Mouse (Mus musculus): ENCODE measurements around the gene Cdc20b. TPM values are rescaled to one million over a fixed set of nuclear protein-coding genes. Genes with fewer than 3 reads are reported as not detected.
"Not testable (repeated sequence)": the region's sequence is repeated elsewhere in the genome, so short reads cannot be mapped to it uniquely, and the experiment has no call there.

The Cdc20b gene
- polyA plus RNA-seq, 1 experiment = 0.47 TPM

DNA sequence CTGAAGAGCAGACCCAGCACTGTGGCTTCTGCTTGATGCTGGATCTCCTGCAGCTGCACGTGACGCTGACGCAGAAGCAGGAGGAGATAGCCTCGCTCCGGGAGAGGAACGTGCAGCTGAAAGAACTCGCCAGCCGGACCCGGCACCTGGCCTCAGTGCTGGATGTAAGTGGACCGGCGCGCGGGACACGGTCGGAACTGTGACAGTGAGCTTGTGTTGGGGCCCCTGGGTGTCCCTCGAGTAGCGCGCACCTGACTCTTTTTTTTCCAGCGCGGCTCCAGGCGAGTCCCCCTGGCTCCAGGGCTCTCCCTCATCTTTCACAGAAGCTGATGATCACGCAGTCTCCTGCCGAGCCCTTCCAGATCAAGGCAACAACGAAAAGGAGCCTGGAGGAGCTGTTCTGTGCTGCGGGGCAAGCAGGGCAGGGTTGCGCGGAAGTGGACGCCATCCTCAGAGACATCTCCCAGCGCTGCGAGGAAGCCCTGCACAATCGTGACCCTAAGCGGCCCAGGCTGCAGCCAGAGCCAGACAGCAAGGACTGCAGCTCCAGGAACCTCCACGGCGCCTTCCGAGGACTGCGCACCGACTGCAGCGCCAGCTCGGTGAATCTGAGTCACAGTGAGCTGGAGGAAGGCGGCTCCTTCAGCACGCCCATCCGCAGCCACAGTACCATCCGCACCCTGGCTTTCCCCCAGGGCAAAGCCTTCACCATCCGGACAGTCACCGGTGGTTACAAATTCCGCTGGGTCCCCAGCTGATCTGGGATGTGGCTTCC is 36.3 kb upstream of the Cdc20b start:
- 1% methylated on average over 46 of the region's 46 CpGs for WGBS

GRCm38 (mm10) chr13:113000090-113000489 is 34.8 kb upstream of the Cdc20b start:
- WGBS = 64% methylated on average over 3 of the region's 3 CpGs
- no peak overlapping the region for H3K4me3 ChIP-seq (ENCODE audit: control insufficient read depth, insufficient read depth, low read length)
- TF ChIP-seq POLR2A (IDR thresholded peaks at IDR 0.05; ENCODE audit: control insufficient read depth, extremely low read depth, insufficient read depth, low read length, poor library complexity) = no peak
- H3K27me3 ChIP-seq (ENCODE audit: control insufficient read depth, insufficient read depth, low read length) = no peaks in the 10 kb centered on the region; the same call in 1 of the 2 replicates
- no peak overlapping the region for H3K27ac ChIP-seq (ENCODE audit: control insufficient read depth, insufficient read depth, low read length)
- H3K36me3 ChIP-seq (ENCODE audit: control insufficient read depth, insufficient read depth, low read length) = no peaks in the 10 kb centered on the region
- DNase-seq = no peak
- H3K4me1 ChIP-seq (replicated peaks; ENCODE audit: control insufficient read depth, insufficient read depth, low read length) = peaks cover 9% of the 10 kb centered on the region; the same call in 1 of the 2 replicates

More for the DNA sequence above, 36.3 kb upstream of the Cdc20b start:
- H3K4me3 ChIP-seq (ENCODE audit: control insufficient read depth, insufficient read depth, low read length) = peak overlapping the region; percentile 23
- no peaks in the 10 kb centered on the region for H3K36me3 ChIP-seq (ENCODE audit: control insufficient read depth, insufficient read depth, low read length)
- peaks cover 15% of the 10 kb centered on the region for H3K4me1 ChIP-seq (replicated peaks; ENCODE audit: control insufficient read depth, insufficient read depth, low read length)
- DNase-seq = no peak
- no peak overlapping the region for H3K27ac ChIP-seq (ENCODE audit: control insufficient read depth, insufficient read depth, low read length)
- peaks cover 5% of the 10 kb centered on the region; the same call in 1 of the 2 replicates for H3K27me3 ChIP-seq (ENCODE audit: control insufficient read depth, insufficient read depth, low read length)
- TF ChIP-seq POLR2A (IDR thresholded peaks at IDR 0.05; ENCODE audit: control insufficient read depth, extremely low read depth, insufficient read depth, low read length, poor library complexity) (no peak), CTCF (IDR thresholded peaks at IDR 0.05; ENCODE audit: borderline replicate concordance, control insufficient read depth, extremely low read depth, insufficient read depth, low read length, poor library complexity) (no peak)

GRCm38 (mm10) chr13:113000576-113001318 is 34.2 kb upstream of the Cdc20b start:
- Histone ChIP-seq H3K27me3 (ENCODE audit: control insufficient read depth, insufficient read depth, low read length) (no peaks in the 10 kb centered on the region; the same call in 1 of the 2 replicates), H3K27ac (ENCODE audit: control insufficient read depth, insufficient read depth, low read length) (no peak overlapping the region), H3K4me3 (ENCODE audit: control insufficient read depth, insufficient read depth, low read length) (no peak overlapping the region), H3K36me3 (ENCODE audit: control insufficient read depth, insufficient read depth, low read length) (no peaks in the 10 kb centered on the region), H3K4me1 (replicated peaks; ENCODE audit: control insufficient read depth, insufficient read depth, low read length) (peaks cover 9% of the 10 kb centered on the region; the same call in 1 of the 2 replicates)
- 52% methylated on average over 9 of the region's 9 CpGs for WGBS
- DNase-seq = no peak
- TF ChIP-seq POLR2A (IDR thresholded peaks at IDR 0.05; ENCODE audit: control insufficient read depth, extremely low read depth, insufficient read depth, low read length, poor library complexity) (no peak), CTCF (IDR thresholded peaks at IDR 0.05; ENCODE audit: borderline replicate concordance, control insufficient read depth, extremely low read depth, insufficient read depth, low read length, poor library complexity) (no peak)

DNA sequence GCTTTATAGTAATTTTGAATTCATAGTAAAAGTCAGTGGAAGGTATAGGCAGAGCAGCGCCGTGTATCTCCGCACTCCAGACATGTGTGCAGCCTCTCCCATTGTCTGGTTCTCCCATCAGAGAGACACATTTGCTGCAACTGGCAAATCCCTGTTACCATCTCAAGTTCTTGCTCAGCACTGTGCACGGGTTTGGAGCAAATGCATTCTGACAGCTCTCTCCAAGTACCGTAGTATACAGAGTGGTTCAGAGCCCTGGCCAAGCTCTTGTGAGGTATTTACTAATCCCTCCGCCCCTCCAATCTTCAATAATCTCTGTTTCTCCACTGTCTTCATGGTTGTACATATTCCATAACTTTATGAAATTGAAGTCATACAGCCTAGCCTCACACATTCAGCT is 22.2 kb upstream of the Cdc20b start:
- no peak overlapping the region for H3K4me3 ChIP-seq (ENCODE audit: control insufficient read depth, insufficient read depth, low read length)
- H3K36me3 ChIP-seq (ENCODE audit: control insufficient read depth, insufficient read depth, low read length) = no peaks in the 10 kb centered on the region
- H3K27ac ChIP-seq (ENCODE audit: control insufficient read depth, insufficient read depth, low read length) = no peak overlapping the region
- H3K4me1 ChIP-seq (replicated peaks; ENCODE audit: control insufficient read depth, insufficient read depth, low read length) = peaks cover 6% of the 10 kb centered on the region
- H3K27me3 ChIP-seq (ENCODE audit: control insufficient read depth, insufficient read depth, low read length) = no peaks in the 10 kb centered on the region
- DNase-seq = no peak
- no peak for TF ChIP-seq CTCF (IDR thresholded peaks at IDR 0.05; ENCODE audit: borderline replicate concordance, control insufficient read depth, extremely low read depth, insufficient read depth, low read length, poor library complexity)
- no peak for TF ChIP-seq POLR2A (IDR thresholded peaks at IDR 0.05; ENCODE audit: control insufficient read depth, extremely low read depth, insufficient read depth, low read length, poor library complexity)
- 80% methylated on average over 6 of the region's 6 CpGs for WGBS

DNA sequence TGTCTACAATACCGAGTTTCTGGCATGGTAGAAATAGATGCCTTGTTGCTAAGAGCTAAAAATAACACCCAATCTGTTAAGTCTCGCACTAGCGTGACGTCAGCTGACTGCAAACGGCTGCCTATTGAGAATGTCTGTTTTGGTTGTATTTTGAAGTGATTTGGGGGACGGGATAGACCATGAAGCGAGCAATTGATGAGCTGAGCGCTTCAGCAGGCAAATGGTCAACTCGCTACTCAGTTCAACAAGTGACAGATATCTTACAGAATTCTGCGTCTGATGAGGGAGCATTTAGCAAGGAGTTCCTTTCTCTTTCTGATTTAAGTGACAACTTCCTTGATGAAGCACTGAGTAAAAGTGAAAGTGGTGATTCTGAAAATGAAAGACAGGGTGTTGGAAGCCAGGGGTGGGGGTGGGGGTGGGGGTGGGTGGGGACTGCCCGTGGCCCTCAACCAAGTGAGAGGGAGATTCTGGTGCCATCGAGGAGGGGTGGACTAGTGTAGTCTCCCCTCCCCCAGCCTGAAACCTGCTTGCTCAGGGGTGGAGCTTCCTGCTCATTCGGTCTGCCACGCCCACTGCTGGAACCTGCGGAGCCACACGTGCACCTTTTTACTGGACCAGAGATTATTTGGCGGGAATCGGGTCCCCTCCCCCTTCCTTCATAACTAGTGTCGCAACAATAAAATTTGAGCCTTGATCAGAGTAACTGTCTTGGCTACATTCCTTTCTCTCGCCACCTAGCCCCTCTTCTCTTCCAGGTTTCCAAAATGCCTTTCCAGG is 21.5 kb upstream of the Cdc20b start:
- not testable (repeated sequence) for H3K27me3 ChIP-seq (ENCODE audit: control insufficient read depth, insufficient read depth, low read length); H3K4me1 ChIP-seq (replicated peaks; ENCODE audit: control insufficient read depth, insufficient read depth, low read length); H3K36me3 ChIP-seq (ENCODE audit: control insufficient read depth, insufficient read depth, low read length); DNase-seq
- WGBS = 6% methylated on average over 20 of the region's 20 CpGs
- Histone ChIP-seq H3K27ac (ENCODE audit: control insufficient read depth, insufficient read depth, low read length) (peak overlapping the region; percentile 29; the same call in 1 of the 2 replicates), H3K4me3 (ENCODE audit: control insufficient read depth, insufficient read depth, low read length) (peak overlapping the region; percentile 43)

- H3K27me3 ChIP-seq (ENCODE audit: control insufficient read depth, insufficient read depth, low read length) = no peaks in the 10 kb centered on the region
- no peak overlapping the region for H3K4me3 ChIP-seq (ENCODE audit: control insufficient read depth, insufficient read depth, low read length)
- no peak overlapping the region for H3K27ac ChIP-seq (ENCODE audit: control insufficient read depth, insufficient read depth, low read length)
- 97% methylated on average over 2 of the region's 2 CpGs for WGBS
- peaks cover 27% of the 10 kb centered on the region for H3K4me1 ChIP-seq (replicated peaks; ENCODE audit: control insufficient read depth, insufficient read depth, low read length)
- TF ChIP-seq CTCF (IDR thresholded peaks at IDR 0.05; ENCODE audit: borderline replicate concordance, control insufficient read depth, extremely low read depth, insufficient read depth, low read length, poor library complexity) (no peak), POLR2A (IDR thresholded peaks at IDR 0.05; ENCODE audit: control insufficient read depth, extremely low read depth, insufficient read depth, low read length, poor library complexity) (no peak)
- no peaks in the 10 kb centered on the region for H3K36me3 ChIP-seq (ENCODE audit: control insufficient read depth, insufficient read depth, low read length)
- no peak for DNase-seq
Measured at GRCm38 (mm10) chr13:113021521-113021920, 13.4 kb upstream of the Cdc20b start.

All from thymus, adult 2 months (tissue).